Mouse (Mus musculus): ENCODE measurements around the gene Rpgrip1l. TPM values are rescaled to one million over a fixed set of nuclear protein-coding genes. Genes with fewer than 3 reads are reported as not detected.

Gene Rpgrip1l
- polyA plus RNA-seq, 1 experiment from 2014 or later = 5.5 TPM

DNA sequence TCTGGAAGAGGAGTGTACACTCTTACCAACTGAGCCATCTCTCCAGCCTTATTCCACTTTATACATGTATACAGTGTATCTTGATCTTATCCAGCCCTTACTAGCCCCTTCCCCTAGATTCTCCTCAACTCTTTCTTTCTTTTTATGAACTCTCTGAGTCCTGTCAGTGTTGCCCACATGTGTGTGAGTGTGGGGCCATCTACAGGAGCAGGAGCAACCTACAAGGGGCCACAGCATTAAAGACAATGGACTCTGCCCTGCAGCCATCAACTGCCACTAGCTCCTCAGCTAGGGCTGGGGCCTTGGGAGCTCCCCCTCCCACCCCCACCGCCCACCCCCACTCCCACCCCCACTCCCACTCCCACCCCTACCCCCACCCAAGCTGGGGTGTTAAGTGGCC, 135.4 kb downstream of the Rpgrip1l start:
- ATAC-seq (ENCODE audit: low FRiP score, low TSS enrichment) (no peak), DNase-seq (ENCODE audit: low spot score) (no peak)
- no peaks in the 10 kb centered on the region for H3K4me1 ChIP-seq (replicated peaks; ENCODE audit: control insufficient read depth, insufficient read depth)
- H3K9me3 ChIP-seq (ENCODE audit: control insufficient read depth, low read length) = no peaks in the 10 kb centered on the region
- H3K27me3 ChIP-seq (ENCODE audit: control insufficient read depth, insufficient read depth, low read length) = no peaks in the 10 kb centered on the region
- H3K9ac ChIP-seq (ENCODE audit: low read length) = no peak overlapping the region
- H3K36me3 ChIP-seq (ENCODE audit: control insufficient read depth, insufficient read depth, low read length) = no peaks in the 10 kb centered on the region
- H3K4me2 ChIP-seq (replicated peaks; ENCODE audit: low read depth) = no peak overlapping the region
- no peak overlapping the region for H3K4me3 ChIP-seq (ENCODE audit: low read depth, low read length)
- TF ChIP-seq EP300 (optimal IDR thresholded peaks at IDR 0.05) = no peak
- TF ChIP-seq CTCF (IDR thresholded peaks at IDR 0.05; ENCODE audit: low read depth) = peak; percentile 45
- 71% methylated on average over 1 of the region's 1 CpGs for WGBS
- no peak overlapping the region for H3K27ac ChIP-seq (replicated peaks)

DNA sequence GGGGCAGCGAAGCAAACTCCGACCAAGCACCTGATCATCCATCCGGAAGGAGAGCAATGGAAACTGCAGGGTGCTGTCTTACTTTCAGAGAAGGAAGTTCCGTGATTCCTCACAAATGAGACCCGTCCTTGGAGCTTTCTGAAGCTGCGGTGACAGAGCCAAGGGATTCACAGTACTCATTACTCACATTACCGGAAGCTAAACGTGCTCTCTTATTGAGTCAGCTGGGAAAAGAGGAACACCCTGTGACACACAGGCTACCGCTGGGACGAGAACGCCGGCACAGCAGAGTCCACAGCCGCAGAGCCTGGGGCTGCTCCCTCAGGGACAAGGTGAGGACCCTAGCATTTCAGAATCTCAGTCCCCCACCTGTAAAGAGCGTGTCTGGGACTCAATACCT, 136.9 kb downstream of the Rpgrip1l start:
- no peaks in the 10 kb centered on the region for H3K9me3 ChIP-seq (ENCODE audit: control insufficient read depth, low read length)
- no peaks in the 10 kb centered on the region for H3K36me3 ChIP-seq (ENCODE audit: control insufficient read depth, insufficient read depth, low read length)
- no peak overlapping the region for H3K4me2 ChIP-seq (replicated peaks; ENCODE audit: low read depth)
- no peak overlapping the region for H3K4me3 ChIP-seq (ENCODE audit: low read depth, low read length)
- no peak overlapping the region for H3K9ac ChIP-seq (ENCODE audit: low read length)
- 64% methylated on average over 14 of the region's 14 CpGs for WGBS
- no peak for DNase-seq (ENCODE audit: low spot score)
- no peaks in the 10 kb centered on the region for H3K27me3 ChIP-seq (ENCODE audit: control insufficient read depth, insufficient read depth, low read length)
- no peak for ATAC-seq (ENCODE audit: low FRiP score, low TSS enrichment)
- no peaks in the 10 kb centered on the region for H3K4me1 ChIP-seq (replicated peaks; ENCODE audit: control insufficient read depth, insufficient read depth)
- H3K27ac ChIP-seq (replicated peaks) = no peak overlapping the region
- no peak for TF ChIP-seq CTCF (IDR thresholded peaks at IDR 0.05; ENCODE audit: low read depth)
- TF ChIP-seq EP300 (optimal IDR thresholded peaks at IDR 0.05) = no peak

DNA sequence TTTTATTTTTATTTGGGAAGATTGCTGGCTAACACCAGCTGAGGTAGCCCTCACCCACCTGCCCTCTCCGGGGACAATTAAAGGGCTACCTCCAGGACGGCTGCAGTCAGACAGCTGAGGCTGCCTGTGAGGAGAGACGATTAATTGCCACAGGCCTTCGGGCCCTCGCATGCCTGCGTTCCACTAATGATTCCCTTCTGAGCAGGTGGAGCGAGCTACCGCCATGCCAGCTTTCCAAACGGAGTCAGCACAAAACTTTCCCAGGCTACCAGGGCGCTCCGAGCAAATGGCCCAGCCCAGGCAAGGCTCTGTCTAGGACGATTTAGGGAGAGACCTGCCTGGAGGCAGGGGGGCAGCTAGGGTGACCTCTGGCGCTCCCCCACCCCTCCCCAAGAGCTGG, 141.5 kb downstream of the Rpgrip1l start:
- Histone ChIP-seq H3K4me1 (replicated peaks; ENCODE audit: control insufficient read depth, insufficient read depth) (no peaks in the 10 kb centered on the region), H3K36me3 (ENCODE audit: control insufficient read depth, insufficient read depth, low read length) (no peaks in the 10 kb centered on the region), H3K27me3 (ENCODE audit: control insufficient read depth, insufficient read depth, low read length) (no peaks in the 10 kb centered on the region), H3K9ac (ENCODE audit: low read length) (no peak overlapping the region), H3K9me3 (ENCODE audit: control insufficient read depth, low read length) (no peaks in the 10 kb centered on the region), H3K4me3 (ENCODE audit: low read depth, low read length) (no peak overlapping the region), H3K4me2 (replicated peaks; ENCODE audit: low read depth) (no peak overlapping the region), H3K27ac (replicated peaks) (no peak overlapping the region)
- DNase-seq (ENCODE audit: low spot score) (no peak), ATAC-seq (ENCODE audit: low FRiP score, low TSS enrichment) (no peak)
- no peak for TF ChIP-seq EP300 (optimal IDR thresholded peaks at IDR 0.05)
- no peak for TF ChIP-seq CTCF (IDR thresholded peaks at IDR 0.05; ENCODE audit: low read depth)
- 44% methylated on average over 13 of the region's 13 CpGs for WGBS

DNA sequence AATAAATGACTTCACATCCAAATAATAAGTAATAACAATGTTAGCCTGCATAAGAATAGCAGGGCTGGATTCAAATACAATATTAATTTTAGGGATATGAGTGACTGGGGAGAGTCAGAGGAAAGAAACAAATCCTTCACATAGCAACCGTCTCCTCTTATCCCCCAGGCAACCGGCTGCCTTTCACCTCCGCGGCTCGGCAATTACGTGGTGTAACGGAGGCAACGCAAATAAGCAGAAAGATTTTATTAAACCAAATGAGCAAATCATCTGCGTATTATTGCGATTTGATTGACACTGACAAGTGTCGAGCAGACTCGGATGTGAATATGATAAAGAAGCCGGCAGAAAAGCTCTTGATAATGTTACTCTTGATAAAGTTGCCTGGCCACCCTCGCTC, 142.1 kb downstream of the Rpgrip1l start:
- no peak overlapping the region for H3K4me3 ChIP-seq (ENCODE audit: low read depth, low read length)
- no peaks in the 10 kb centered on the region for H3K27me3 ChIP-seq (ENCODE audit: control insufficient read depth, insufficient read depth, low read length)
- 57% methylated on average over 14 of the region's 14 CpGs for WGBS
- TF ChIP-seq EP300 (optimal IDR thresholded peaks at IDR 0.05) = no peak
- no peak for TF ChIP-seq CTCF (IDR thresholded peaks at IDR 0.05; ENCODE audit: low read depth)
- no peaks in the 10 kb centered on the region for H3K9me3 ChIP-seq (ENCODE audit: control insufficient read depth, low read length)
- no peak for DNase-seq (ENCODE audit: low spot score)
- no peak for ATAC-seq (ENCODE audit: low FRiP score, low TSS enrichment)
- no peak overlapping the region for H3K27ac ChIP-seq (replicated peaks)
- H3K4me1 ChIP-seq (replicated peaks; ENCODE audit: control insufficient read depth, insufficient read depth) = no peaks in the 10 kb centered on the region
- H3K4me2 ChIP-seq (replicated peaks; ENCODE audit: low read depth) = no peak overlapping the region
- no peak overlapping the region for H3K9ac ChIP-seq (ENCODE audit: low read length)
- no peaks in the 10 kb centered on the region for H3K36me3 ChIP-seq (ENCODE audit: control insufficient read depth, insufficient read depth, low read length)

DNA sequence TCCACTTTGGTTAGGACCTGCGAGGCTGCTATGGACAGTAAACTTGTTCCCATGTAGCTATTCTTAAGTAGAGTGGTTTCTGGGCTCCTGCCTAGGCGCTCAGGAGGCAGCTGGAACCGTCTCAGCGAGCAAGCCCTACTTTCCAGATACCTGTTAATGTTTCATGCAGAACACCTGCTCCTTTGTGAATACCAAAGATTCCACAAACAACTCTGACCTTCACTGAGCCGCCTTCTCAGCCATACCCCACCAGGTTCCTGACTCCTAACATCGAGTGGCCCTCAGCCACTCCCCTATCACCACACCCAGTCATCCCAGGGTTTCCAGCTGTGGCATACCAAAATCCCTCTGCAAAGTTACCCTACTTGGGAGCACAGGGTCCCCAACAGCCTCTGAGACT, 142.9 kb downstream of the Rpgrip1l start:
- H3K4me3 ChIP-seq (ENCODE audit: low read depth, low read length) = no peak overlapping the region
- DNase-seq (ENCODE audit: low spot score) = no peak
- H3K9ac ChIP-seq (ENCODE audit: low read length) = no peak overlapping the region
- H3K36me3 ChIP-seq (ENCODE audit: control insufficient read depth, insufficient read depth, low read length) = no peaks in the 10 kb centered on the region
- no peak overlapping the region for H3K4me2 ChIP-seq (replicated peaks; ENCODE audit: low read depth)
- no peak overlapping the region for H3K27ac ChIP-seq (replicated peaks)
- H3K4me1 ChIP-seq (replicated peaks; ENCODE audit: control insufficient read depth, insufficient read depth) = no peaks in the 10 kb centered on the region
- TF ChIP-seq CTCF (IDR thresholded peaks at IDR 0.05; ENCODE audit: low read depth) = no peak
- no peak for TF ChIP-seq EP300 (optimal IDR thresholded peaks at IDR 0.05)
- H3K9me3 ChIP-seq (ENCODE audit: control insufficient read depth, low read length) = no peaks in the 10 kb centered on the region
- ATAC-seq (ENCODE audit: low FRiP score, low TSS enrichment) = no peak
- H3K27me3 ChIP-seq (ENCODE audit: control insufficient read depth, insufficient read depth, low read length) = no peaks in the 10 kb centered on the region
- WGBS = 54% methylated on average over 6 of the region's 6 CpGs

Other genes with a start within 250 kb of the Rpgrip1l start
- gene Rbl2, start 243.2 kb downstream of the Rpgrip1l start, polyA plus RNA-seq (2015; fragmentation: Nextera tagmentation; extraction: Ambion mirVana) = 6.5 and 7.3 TPM in 2 replicates
- 42.2 and 47.1 TPM in 2 replicates for gene Aktip, start 113.3 kb downstream of the Rpgrip1l start, polyA plus RNA-seq (2015; fragmentation: Nextera tagmentation; extraction: Ambion mirVana)
- 25.7 and 29.2 TPM in 2 replicates for gene Fto, start 263 bp upstream of the Rpgrip1l start, polyA plus RNA-seq (2015; fragmentation: Nextera tagmentation; extraction: Ambion mirVana)

Measured in stomach, postnatal 0 days (tissue).